Mouse (Mus musculus) MEL (cell line): ENCODE data around the gene Arid5b. TPM values are rescaled to one million over a fixed set of nuclear protein-coding genes. Genes with fewer than 3 reads are reported as not detected.

ENCODE experiments used
- DNase-seq: peaks from one replicate; pipeline ENCODE4 v3.0.0; 2011; ENCODE audit warnings: low read depth, low spot score
- H3K27ac ChIP-seq: 2 replicates; pipeline ENCODE4 v1.5.1; 2012; ENCODE audit warnings: low read depth, mild to moderate bottlenecking, control low read depth, low read length, moderate library complexity; ENCODE audit not compliant: control insufficient read depth
- H3K27me3 ChIP-seq, 2 experiments: fragments of 150-350 bp in 1 of 2; sonication (generic) in 1 of 2; 2 replicates each; pipeline ENCODE4 v1.6.1; 2012; ENCODE audit warnings: low read length in 2 of 2, mild to moderate bottlenecking in 2 of 2, improper control_type of control experiment in 1 of 2, moderate library complexity in 1 of 2; ENCODE audit not compliant: insufficient read depth in 2 of 2, control insufficient read depth in 1 of 2
- H3K36me3 ChIP-seq, 2 experiments: 2 replicates each; pipeline ENCODE4 v1.6.1; 2012 to 2014; ENCODE audit warnings: low read length in 2 of 2, improper control_type of control experiment in 1 of 2, inconsistent platforms in 1 of 2, mild to moderate bottlenecking in 1 of 2; ENCODE audit not compliant: insufficient read depth in 2 of 2, control insufficient read depth in 1 of 2
- H3K4me1 ChIP-seq, 2 experiments: fragments of 150-350 bp in 1 of 2; sonication (generic) in 1 of 2; 2 replicates each; pipeline ENCODE4 v1.6.1; 2012; ENCODE audit warnings: low read length in 2 of 2, improper control_type of control experiment in 1 of 2, mild to moderate bottlenecking in 1 of 2; ENCODE audit not compliant: insufficient read depth in 2 of 2, control insufficient read depth in 1 of 2
- H3K4me3 ChIP-seq, 2 experiments: fragments of 150-350 bp in 1 of 2; sonication (generic) in 1 of 2; 2 replicates each; pipeline ENCODE4 v1.5.1; 2012; ENCODE audit warnings: low read depth in 2 of 2, low read length in 2 of 2, mild to moderate bottlenecking in 2 of 2, moderate library complexity in 2 of 2, control low read depth in 1 of 2, improper control_type of control experiment in 1 of 2; ENCODE audit not compliant: control insufficient read depth in 1 of 2, insufficient read depth in 1 of 2
- H3K79me2 ChIP-seq: 2 replicates; pipeline ENCODE4 v1.6.1; 2012; ENCODE audit warnings: mild to moderate bottlenecking, low read length, moderate library complexity; ENCODE audit not compliant: control insufficient read depth, poor library complexity, insufficient read depth
- H3K9ac ChIP-seq: 2 replicates; pipeline ENCODE4 v1.6.1; 2012; ENCODE audit warnings: low read depth, mild to moderate bottlenecking, control low read depth, low read length, moderate library complexity; ENCODE audit not compliant: control insufficient read depth, poor library complexity, severe bottlenecking
- H3K9me3 ChIP-seq: fragments of 150-350 bp; sonication (generic); replicated peaks from 2 replicates; pipeline ENCODE4 v1.6.1; 2012; ENCODE audit warnings: mild to moderate bottlenecking, low read length, improper control_type of control experiment, moderate library complexity; ENCODE audit not compliant: insufficient read depth
- BHLHE40 ChIP-seq: IDR thresholded peaks from 2 replicates; pipeline ENCODE4 v1.6.1; 2012; ENCODE audit warnings: low read depth, mild to moderate bottlenecking, inconsistent platforms, low read length, improper control_type of control experiment, borderline replicate concordance
- CHD1 ChIP-seq: IDR thresholded peaks from 2 replicates; pipeline ENCODE4 v1.6.1; 2012; ENCODE audit warnings: low read depth, mild to moderate bottlenecking, inconsistent platforms, low read length, improper control_type of control experiment
- CHD2 ChIP-seq: IDR thresholded peaks from 2 replicates; pipeline ENCODE4 v1.6.1; 2011; ENCODE audit warnings: low read length, improper control_type of control experiment
- CTCF ChIP-seq, 3 experiments: IDR thresholded peaks in 2 of 3; conservative IDR thresholded peaks in 1 of 3; 2 replicates each; pipeline ENCODE4 v1.5.1; 2011 to 2012; ENCODE audit warnings: low read length in 3 of 3, low read depth in 2 of 3, mild to moderate bottlenecking in 2 of 3, improper control_type of control experiment in 1 of 3, inconsistent platforms in 1 of 3, mixed read lengths in 1 of 3, moderate library complexity in 1 of 3; ENCODE audit not compliant: control insufficient read depth in 1 of 3, insufficient read depth in 1 of 3, poor library complexity in 1 of 3, severe bottlenecking in 1 of 3
- E2F4 ChIP-seq: IDR thresholded peaks from 2 replicates; pipeline ENCODE4 v1.6.1; 2011; ENCODE audit warnings: low read depth, low read length, improper control_type of control experiment, borderline replicate concordance
- ELF1 ChIP-seq: IDR thresholded peaks from 2 replicates; pipeline ENCODE4 v1.6.1; 2014; ENCODE audit warnings: low read depth, mild to moderate bottlenecking, inconsistent platforms, low read length, improper control_type of control experiment, moderate library complexity
- EP300 ChIP-seq, 2 experiments: IDR thresholded peaks; 2 replicates each; pipeline ENCODE4 v1.6.1; 2011; ENCODE audit warnings: improper control_type of control experiment in 2 of 2, low read length in 2 of 2, low read depth in 1 of 2, mild to moderate bottlenecking in 1 of 2
- ETS1 ChIP-seq: IDR thresholded peaks from 2 replicates; pipeline ENCODE4 v1.6.1; 2012; ENCODE audit warnings: low read depth, mild to moderate bottlenecking, inconsistent platforms, low read length, improper control_type of control experiment, moderate library complexity
- HCFC1 ChIP-seq: IDR thresholded peaks from 2 replicates; pipeline ENCODE4 v1.6.1; 2012; ENCODE audit warnings: low read depth, mild to moderate bottlenecking, inconsistent platforms, low read length, improper control_type of control experiment, moderate library complexity
- JUND ChIP-seq: IDR thresholded peaks from 2 replicates; pipeline ENCODE4 v1.6.1; 2011; ENCODE audit warnings: low read depth, mild to moderate bottlenecking, improper control_type of control experiment, low read length
- MAFK ChIP-seq: IDR thresholded peaks from 2 replicates; pipeline ENCODE4 v1.6.1; 2011; ENCODE audit warnings: low read depth, mild to moderate bottlenecking, low read length, improper control_type of control experiment, borderline replicate concordance
- MAX ChIP-seq: IDR thresholded peaks from 2 replicates; pipeline ENCODE4 v1.6.1; 2011; ENCODE audit warnings: low read length, improper control_type of control experiment
- MXI1 ChIP-seq: IDR thresholded peaks from 2 replicates; pipeline ENCODE4 v1.6.1; 2011; ENCODE audit warnings: mild to moderate bottlenecking, low read depth, low read length, improper control_type of control experiment
- MYB ChIP-seq: IDR thresholded peaks from 2 replicates; pipeline ENCODE4 v1.6.1; 2011; ENCODE audit warnings: mild to moderate bottlenecking, low read depth, low read length, improper control_type of control experiment
- MYC ChIP-seq: IDR thresholded peaks from 2 replicates; pipeline ENCODE4 v1.6.1; 2011; ENCODE audit warnings: low read depth, mild to moderate bottlenecking, low read length, improper control_type of control experiment, moderate library complexity
- NRF1 ChIP-seq: IDR thresholded peaks from 2 replicates; pipeline ENCODE4 v1.6.1; 2014; ENCODE audit warnings: low read depth, mild to moderate bottlenecking, inconsistent platforms, low read length, improper control_type of control experiment, moderate library complexity; ENCODE audit not compliant: poor library complexity, insufficient read depth, severe bottlenecking
- POLR2A ChIP-seq, 2 experiments: IDR thresholded peaks; 2 replicates each; pipeline ENCODE4 v1.6.1; 2011 to 2012; ENCODE audit warnings: low read length in 2 of 2, mild to moderate bottlenecking in 2 of 2, control low read depth in 1 of 2, improper control_type of control experiment in 1 of 2, low read depth in 1 of 2, moderate library complexity in 1 of 2; ENCODE audit not compliant: control insufficient read depth in 1 of 2, insufficient read depth in 1 of 2, poor library complexity in 1 of 2
- POLR2AphosphoS2 ChIP-seq: IDR thresholded peaks from 2 replicates; pipeline ENCODE4 v1.6.1; 2011; ENCODE audit warnings: low read length, improper control_type of control experiment
- RAD21 ChIP-seq: IDR thresholded peaks from 2 replicates; pipeline ENCODE4 v1.6.1; 2011; ENCODE audit warnings: mild to moderate bottlenecking, low read depth, low read length, improper control_type of control experiment
- SMC3 ChIP-seq: IDR thresholded peaks from 2 replicates; pipeline ENCODE4 v1.6.1; 2011; ENCODE audit warnings: low read depth, low read length, improper control_type of control experiment
- TAL1 ChIP-seq: IDR thresholded peaks from 2 replicates; pipeline ENCODE4 v1.6.1; 2012; ENCODE audit warnings: mild to moderate bottlenecking, inconsistent platforms, low read length, moderate library complexity, mixed read lengths
- TBP ChIP-seq: IDR thresholded peaks from 2 replicates; pipeline ENCODE4 v1.8.0; 2011; ENCODE audit warnings: low read depth, low read length, improper control_type of control experiment
- TCF12 ChIP-seq: IDR thresholded peaks from 2 replicates; pipeline ENCODE4 v1.6.1; 2014; ENCODE audit warnings: low read depth, mild to moderate bottlenecking, inconsistent platforms, low read length, improper control_type of control experiment, moderate library complexity
- USF1 ChIP-seq: IDR thresholded peaks from 2 replicates; pipeline ENCODE4 v1.6.1; 2014; ENCODE audit warnings: low read depth, mild to moderate bottlenecking, inconsistent platforms, low read length, improper control_type of control experiment, moderate library complexity
- USF2 ChIP-seq, 2 experiments: IDR thresholded peaks; 2 replicates each; pipeline ENCODE4 v1.6.1; 2011 to 2012; ENCODE audit warnings: improper control_type of control experiment in 2 of 2, low read length in 2 of 2, borderline replicate concordance in 1 of 2, inconsistent platforms in 1 of 2, low read depth in 1 of 2, mild to moderate bottlenecking in 1 of 2; ENCODE audit not compliant: insufficient read depth in 1 of 2
- ZC3H11A ChIP-seq: IDR thresholded peaks from 2 replicates; pipeline ENCODE4 v1.6.1; 2012; ENCODE audit warnings: low read depth, mild to moderate bottlenecking, inconsistent platforms, low read length, improper control_type of control experiment
- ZKSCAN1 ChIP-seq: IDR thresholded peaks from 2 replicates; pipeline ENCODE4 v1.6.1; 2012; ENCODE audit warnings: low read depth, mild to moderate bottlenecking, inconsistent platforms, low read length, improper control_type of control experiment, moderate library complexity
- polyA plus RNA-seq, 2 experiments: library from polyadenylated mRNA; stranded (reverse) in 1 of 2; unstranded in 1 of 2; fragments of >175 nt in 1 of 2; fragments of >200 nt in 1 of 2; gene quantifications; 2 replicates each; pipeline versions ENCODE4 v1.2.1 to v1.2.4; 2012; ENCODE audit warnings: low replicate concordance in 2 of 2, low read depth in 1 of 2; ENCODE audit not compliant: insufficient read length in 2 of 2, insufficient read depth in 1 of 2, missing spikeins in 1 of 2
- total RNA-seq: library from RNA; depleted of rRNA; stranded (reverse); fragments of 300-350 nt; gene quantifications from 2 replicates; pipeline ENCODE4 v1.2.3, GENCODE M21; 2012

The Arid5b gene
- total and polyA plus RNA-seq, 3 experiments, result 0.03 TPM; not detected in 2

DNA sequence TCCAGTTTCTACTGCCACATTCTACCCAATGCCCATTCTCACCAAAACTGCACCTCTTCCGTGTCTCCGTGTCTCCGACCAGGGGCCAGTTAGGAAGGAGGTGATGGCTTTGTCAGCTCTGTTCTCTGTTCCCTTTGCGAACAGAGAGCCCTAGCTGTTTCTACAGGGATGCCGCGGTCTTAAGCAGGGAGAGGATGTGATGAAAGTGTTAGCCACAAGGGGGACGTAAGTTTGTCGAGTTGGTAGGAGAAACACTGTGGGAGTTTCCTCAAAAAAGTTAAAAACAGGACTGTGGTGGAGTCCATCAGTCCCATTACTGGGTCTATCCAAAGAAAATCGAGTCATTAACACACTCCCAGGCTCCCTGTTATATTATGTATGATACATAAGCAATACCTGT, 106.6 kb downstream of the Arid5b start:
- Histone ChIP-seq H3K27me3 (no peaks in the 10 kb centered on the region), H3K4me3 (no peak overlapping the region), H3K79me2 (no peaks in the 10 kb centered on the region), H3K9me3 (no peaks in the 10 kb centered on the region), H3K9ac (no peak overlapping the region), H3K36me3 (no peaks in the 10 kb centered on the region), H3K27ac (no peak overlapping the region), H3K4me1 (no peaks in the 10 kb centered on the region)
- TF ChIP-seq SMC3, result no peak
- no peak for TF ChIP-seq CTCF (IDR thresholded peaks at IDR 0.05 in 2 of 3, conservative IDR thresholded peaks at IDR 0.05 in 1 of 3; ENCODE audit: control insufficient read depth in 1 of 3, insufficient read depth in 1 of 3, low read depth in 2 of 3, low read length in 3 of 3, poor library complexity in 1 of 3, severe bottlenecking in 1 of 3)
- TF ChIP-seq MAFK, result no peak
- no peak for TF ChIP-seq ZKSCAN1
- no peak for TF ChIP-seq BHLHE40
- TF ChIP-seq JUND, result no peak
- no peak for TF ChIP-seq EP300 (IDR thresholded peaks at IDR 0.05; ENCODE audit: low read depth in 1 of 2, low read length in 2 of 2)
- no peak for TF ChIP-seq USF1
- TF ChIP-seq RAD21, result no peak
- TF ChIP-seq ZC3H11A, result no peak
- no peak for TF ChIP-seq CHD1
- no peak for TF ChIP-seq ETS1
- TF ChIP-seq MXI1, result no peak
- TF ChIP-seq CHD2, result no peak
- DNase-seq, result no peak

DNA sequence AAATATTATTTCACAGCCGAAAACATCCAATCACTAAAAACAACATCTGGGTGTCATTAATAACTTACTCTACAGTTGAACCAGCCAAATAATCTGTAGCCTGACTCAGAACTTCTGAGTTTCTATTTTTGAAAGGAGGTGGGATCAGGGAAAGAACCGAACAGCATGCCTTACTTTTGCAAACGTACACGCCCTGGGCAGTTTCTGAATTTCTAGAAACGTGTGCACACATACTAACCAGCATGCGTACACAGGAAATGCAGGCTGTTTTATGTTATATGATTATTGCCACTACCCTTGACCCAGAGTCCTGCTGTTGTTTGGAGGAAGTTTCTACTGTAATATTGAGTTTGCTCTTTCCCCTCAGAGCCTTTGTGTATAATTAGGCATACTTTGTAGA, 109.9 kb downstream of the Arid5b start:
- Histone ChIP-seq H3K4me1 (no peaks in the 10 kb centered on the region; a peak in 1 of 4 replicates), H3K9ac (no peak overlapping the region), H3K27ac (no peak overlapping the region), H3K4me3 (no peak overlapping the region), H3K36me3 (peaks cover 0 to 2% of the 10 kb centered on the region in 2 experiments; a peak in 2 of 4 replicates), H3K79me2 (no peaks in the 10 kb centered on the region), H3K27me3 (no peaks in the 10 kb centered on the region), H3K9me3 (no peaks in the 10 kb centered on the region)
- no peak for DNase-seq
- TF ChIP-seq RAD21, result no peak
- TF ChIP-seq HCFC1, result no peak
- TF ChIP-seq E2F4, result no peak
- no peak for TF ChIP-seq MYC
- TF ChIP-seq POLR2AphosphoS2, result no peak
- no peak for TF ChIP-seq CTCF (IDR thresholded peaks at IDR 0.05 in 2 of 3, conservative IDR thresholded peaks at IDR 0.05 in 1 of 3; ENCODE audit: control insufficient read depth in 1 of 3, insufficient read depth in 1 of 3, low read depth in 2 of 3, low read length in 3 of 3, poor library complexity in 1 of 3, severe bottlenecking in 1 of 3)
- TF ChIP-seq TBP, result no peak
- TF ChIP-seq TCF12, result no peak
- TF ChIP-seq ELF1, result no peak
- no peak for TF ChIP-seq CHD2
- TF ChIP-seq USF1, result no peak
- no peak for TF ChIP-seq MXI1
- TF ChIP-seq ZC3H11A, result no peak
- no peak for TF ChIP-seq TAL1
- no peak for TF ChIP-seq MYB
- TF ChIP-seq POLR2A (IDR thresholded peaks at IDR 0.05; ENCODE audit: control insufficient read depth in 1 of 2, insufficient read depth in 1 of 2, low read depth in 1 of 2, low read length in 2 of 2, poor library complexity in 1 of 2), result no peak
- no peak for TF ChIP-seq USF2 (IDR thresholded peaks at IDR 0.05; ENCODE audit: borderline replicate concordance in 1 of 2, insufficient read depth in 1 of 2, low read depth in 1 of 2, low read length in 2 of 2)
- no peak for TF ChIP-seq MAX
- TF ChIP-seq NRF1, result no peak
- TF ChIP-seq JUND, result no peak
